Mouse (Mus musculus) E14TG2a.4 (cell line): ENCODE data around the gene Utf1.

Experiments used
- CTCF ChIP-seq: conservative IDR thresholded peaks from 2 replicates; pipeline ENCODE4 v1.5.1; 2014; ENCODE audit warnings: low read length
- POU5F1 ChIP-seq: IDR thresholded peaks from 2 replicates; pipeline ENCODE4 v1.6.1; 2014; ENCODE audit warnings: low read length, borderline replicate concordance

DNA sequence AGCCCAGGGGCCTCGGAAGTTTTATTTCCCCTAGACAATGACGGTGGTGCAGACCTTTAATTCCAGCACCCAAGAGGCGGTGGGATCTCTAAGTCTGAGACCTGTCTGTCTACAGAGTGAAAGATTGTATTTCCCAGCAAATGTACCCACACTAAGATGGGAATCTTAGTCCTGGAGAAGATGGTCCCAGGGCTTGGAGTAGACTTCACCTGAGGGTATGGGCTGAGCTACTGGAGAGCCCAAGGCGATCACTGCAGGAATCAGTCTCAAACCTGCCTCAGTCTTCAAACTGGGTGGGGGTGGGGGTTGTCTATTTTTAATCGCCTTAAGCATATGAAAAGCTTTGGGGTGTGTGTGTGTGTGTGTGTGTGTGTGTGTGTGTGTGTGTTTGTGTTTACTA, 2.4 kb downstream of the Utf1 start:
- TF ChIP-seq CTCF (no peak), POU5F1 (no peak)
